In genomic region chr1:139328286-139328685, GRCm38 (mm10) we compare ENCODE assay signal across 21 mouse cellular contexts. TPM values are rescaled to one million over a fixed set of nuclear protein-coding genes. Genes with fewer than 3 reads are reported as not detected.
A peak's percentile ranks its signal among the peaks of the same experiment; 100 is the strongest.
DNase-seq lines count a peak whose midpoint lies in the region; ATAC-seq and TF ChIP-seq lines count a peak whose summit lies in the region.
"Had no signal": no experiment of that assay in that cellular context is flagged by ENCODE, and none has a peak within 500 bp of the region (broad histone marks: within the 10 kb centered on the region; RNA-seq: fewer than 3 reads in every experiment).

No protein-coding gene starts in this region.

- H3K27me3 ChIP-seq in heart, embryonic 14.5 days (ENCODE audit: control insufficient read depth, insufficient read depth, low read length): no peaks in the 10 kb centered on the region
- H3K27me3 ChIP-seq in heart, embryonic 12.5 days (replicated peaks): no peaks in the 10 kb centered on the region
- no peaks in the 10 kb centered on the region for H3K27me3 ChIP-seq in myocyte (ENCODE audit: control insufficient read depth, insufficient read depth, insufficient read length)
- no peaks in the 10 kb centered on the region for H3K27me3 ChIP-seq in midbrain, postnatal 0 days (ENCODE audit: insufficient read depth, low read length)
- H3K27me3 ChIP-seq: embryonic facial prominence, embryonic 12.5 days; forebrain, embryonic 15.5 days had no signal

- H3K79me2 ChIP-seq in myocyte (ENCODE audit: control insufficient read depth, insufficient read depth): no peaks in the 10 kb centered on the region

- peak overlapping the region; percentile 33 to 68; a peak in 3 of 4 replicates for H3K27ac ChIP-seq in heart, embryonic 14.5 days (replicated peaks in 1 of 2; ENCODE audit: control insufficient read depth in 1 of 2, insufficient read depth in 1 of 2, low read depth in 2 of 2, low read length in 2 of 2)
- no peak overlapping the region for H3K27ac ChIP-seq in heart, embryonic 12.5 days (ENCODE audit: poor library complexity, severe bottlenecking)
- H3K27ac ChIP-seq in midbrain, postnatal 0 days (ENCODE audit: low read depth, low read length): no peak overlapping the region
- H3K27ac ChIP-seq: embryonic facial prominence, embryonic 12.5 days; forebrain, embryonic 15.5 days; hindbrain, embryonic 10.5 days; hindbrain, embryonic 14.5 days had no signal

- no peaks in the 10 kb centered on the region for H3K36me3 ChIP-seq in heart, embryonic 14.5 days (ENCODE audit: control insufficient read depth, insufficient read depth, low read length)
- H3K36me3 ChIP-seq in heart, embryonic 12.5 days: no peaks in the 10 kb centered on the region
- H3K36me3 ChIP-seq in myocyte (ENCODE audit: control insufficient read depth, insufficient read depth): no peaks in the 10 kb centered on the region
- H3K36me3 ChIP-seq in midbrain, postnatal 0 days (ENCODE audit: insufficient read depth, low read length): no peaks in the 10 kb centered on the region
- H3K36me3 ChIP-seq: embryonic facial prominence, embryonic 12.5 days; forebrain, embryonic 15.5 days; hindbrain, embryonic 10.5 days had no signal

- TF ChIP-seq CTCF in midbrain, postnatal 0 days (IDR thresholded peaks at IDR 0.05): no peak

- no peak for ATAC-seq in heart, embryonic 14.5 days (ENCODE audit: insufficient number of reproducible peaks, insufficient read depth, low FRiP score, low read depth)
- no peak for ATAC-seq in heart, embryonic 12.5 days (ENCODE audit: insufficient number of reproducible peaks, low FRiP score)
- no peak for ATAC-seq in midbrain, postnatal 0 days (ENCODE audit: low FRiP score)
- ATAC-seq: forebrain, embryonic 15.5 days; intestine, embryonic 16.5 days had no signal

- H3K4me2 ChIP-seq in heart, embryonic 14.5 days (ENCODE audit: low read length): peak overlapping the region; percentile 7; the same call in 1 of the 2 replicates
- no peak overlapping the region for H3K4me2 ChIP-seq in heart, embryonic 12.5 days
- peak overlapping the region; percentile 27 for H3K4me2 ChIP-seq in myocyte (ENCODE audit: low read depth)
- no peak overlapping the region for H3K4me2 ChIP-seq in midbrain, postnatal 0 days (ENCODE audit: low read depth, low read length, poor library complexity, severe bottlenecking)
- H3K4me2 ChIP-seq: embryonic facial prominence, embryonic 12.5 days; forebrain, embryonic 15.5 days; heart, embryonic 11.5 days; hindbrain, embryonic 14.5 days had no signal

- no peak overlapping the region for H3ac ChIP-seq in myocyte (ENCODE audit: control insufficient read depth, insufficient read length)

- DNase-seq in layer of hippocampus, adult 11-12 months (ENCODE audit: low spot score): peak; percentile 28
- DNase-seq in layer of hippocampus, postnatal 25 days (ENCODE audit: extremely low spot score in 1 of 2, low spot score in 1 of 2): no peak
- DNase-seq in layer of hippocampus, adult 8-10 months (ENCODE audit: low spot score in 2 of 2): peak; percentile 20 to 51
- no peak for DNase-seq in midbrain, postnatal 0 days (ENCODE audit: low spot score)
- DNase-seq in cerebellum, postnatal 10 days: no peak
- DNase-seq: adrenal gland, adult 2 months; adrenal gland, postnatal 25 days; cerebellum, adult 2 months; cerebellum, postnatal 14 days; gastrocnemius, postnatal 25 days had no signal

- H3K9me3 ChIP-seq in heart, embryonic 14.5 days (ENCODE audit: control insufficient read depth, low read length): no peaks in the 10 kb centered on the region
- H3K9me3 ChIP-seq in heart, embryonic 12.5 days (replicated peaks): no peaks in the 10 kb centered on the region
- H3K9me3 ChIP-seq in midbrain, postnatal 0 days (ENCODE audit: low read length): no peaks in the 10 kb centered on the region
- H3K9me3 ChIP-seq: embryonic facial prominence, embryonic 12.5 days; forebrain, embryonic 15.5 days; hindbrain, embryonic 10.5 days had no signal

- 72% methylated on average over 5 of the region's 5 CpGs for WGBS in heart, embryonic 14.5 days
- 76% methylated on average over 5 of the region's 5 CpGs for WGBS in heart, embryonic 12.5 days
- WGBS in midbrain, postnatal 0 days: 89% methylated on average over 5 of the region's 5 CpGs

- H3K4me1 ChIP-seq in heart, embryonic 14.5 days (ENCODE audit: control insufficient read depth in 2 of 2, insufficient read depth in 2 of 2, low read length in 2 of 2): peaks cover 5 to 9% of the 10 kb centered on the region in 2 experiments
- H3K4me1 ChIP-seq in heart, embryonic 12.5 days (replicated peaks): no peaks in the 10 kb centered on the region
- H3K4me1 ChIP-seq in midbrain, postnatal 0 days (ENCODE audit: insufficient read depth, low read length): no peaks in the 10 kb centered on the region
- H3K4me1 ChIP-seq: embryonic facial prominence, embryonic 12.5 days; forebrain, embryonic 15.5 days; hindbrain, embryonic 10.5 days had no signal

- no peak overlapping the region for H3K9ac ChIP-seq in heart, embryonic 14.5 days (ENCODE audit: low read length)
- H3K9ac ChIP-seq in heart, embryonic 12.5 days: no peak overlapping the region
- no peak overlapping the region for H3K9ac ChIP-seq in midbrain, postnatal 0 days (replicated peaks; ENCODE audit: low read length, poor library complexity, severe bottlenecking)
- H3K9ac ChIP-seq: embryonic facial prominence, embryonic 12.5 days; forebrain, embryonic 15.5 days; hindbrain, embryonic 14.5 days had no signal

- no peak overlapping the region for H3K4me3 ChIP-seq in heart, embryonic 14.5 days (ENCODE audit: control insufficient read depth in 1 of 2, insufficient read depth in 1 of 2, low read depth in 1 of 2, low read length in 2 of 2)
- no peak overlapping the region for H3K4me3 ChIP-seq in heart, embryonic 12.5 days
- no peak overlapping the region for H3K4me3 ChIP-seq in myocyte
- H3K4me3 ChIP-seq in midbrain, postnatal 0 days (ENCODE audit: low read depth, low read length): no peak overlapping the region
- H3K4me3 ChIP-seq: embryonic facial prominence, embryonic 12.5 days; forebrain, embryonic 15.5 days; hindbrain, embryonic 10.5 days had no signal

- no peak for TF ChIP-seq POLR2A in myocyte (IDR thresholded peaks at IDR 0.05; ENCODE audit: insufficient read length, low read depth)

TF ChIP-seq in myocyte, 11 proteins besides CTCF, POLR2A, EP300 and RAD21:
- TF ChIP-seq SRF (IDR thresholded peaks at IDR 0.05; ENCODE audit: control insufficient read depth, insufficient read length, low read depth) (no peak), USF1 (IDR thresholded peaks at IDR 0.05; ENCODE audit: low read depth) (no peak), MYOD1 (IDR thresholded peaks at IDR 0.05; ENCODE audit: control insufficient read depth in 1 of 3, insufficient read length in 2 of 3, low read depth in 2 of 3) (no peak), CEBPB (IDR thresholded peaks at IDR 0.05; ENCODE audit: insufficient read depth, poor library complexity, severe bottlenecking) (no peak), TCF3 (IDR thresholded peaks at IDR 0.05; ENCODE audit: insufficient read length, low read depth) (no peak), MYOG (IDR thresholded peaks at IDR 0.05; ENCODE audit: control insufficient read depth in 1 of 3, insufficient read depth in 1 of 3, insufficient read length in 2 of 3, low read depth in 2 of 3) (no peak), E2F4 (IDR thresholded peaks at IDR 0.05; ENCODE audit: insufficient read depth) (no peak), POLR2AphosphoS2 (IDR thresholded peaks at IDR 0.05; ENCODE audit: insufficient read length, low read depth) (no peak), MAX (IDR thresholded peaks at IDR 0.05; ENCODE audit: low read depth) (no peak), TCF12 (IDR thresholded peaks at IDR 0.05; ENCODE audit: insufficient read depth, poor library complexity, severe bottlenecking) (no peak), REST (IDR thresholded peaks at IDR 0.05; ENCODE audit: insufficient read depth, insufficient read length) (no peak)

RNA-seq across cellular contexts. Expression of gene Crb1, which starts 48.6 kb away (rescaled TPM):
- 0.18 and 0.32 TPM in 2 replicates for polyA plus RNA-seq in heart, embryonic 14.5 days (2014; fragmentation: Nextera tagmentation; extraction: Ambion mirVana)
- 0.27 and 0.28 TPM in 2 replicates for polyA plus RNA-seq in heart, embryonic 12.5 days (2016; fragmentation: Nextera tagmentation; extraction: Ambion mirVana)
- under 1 TPM; 0.57 to 0.61 TPM for total RNA-seq in layer of hippocampus, postnatal 25 days (2021)
- total RNA-seq in layer of hippocampus, adult 8-10 months (2022): under 1 TPM; 0.52 to 0.73 (median 0.65) TPM
- 0.08 TPM for polyA plus RNA-seq in myocyte (2012; fragmentation: generic; extraction: Trizol)
- total RNA-seq in midbrain, postnatal 0 days (2014; rRNA removed): 3.0 and 7.9 TPM in 2 replicates
- 1.1 and 1.8 TPM in 2 replicates for polyA plus RNA-seq in midbrain, postnatal 0 days (2015; fragmentation: Nextera tagmentation; extraction: Ambion mirVana)
- total RNA-seq: adrenal gland, adult 2 months; adrenal gland, postnatal 25 days; common myeloid progenitor, adult 5-6 weeks; gastrocnemius, postnatal 25 days; granulocyte monocyte progenitor cell, adult 5-6 weeks had no signal
- polyA plus RNA-seq: adrenal gland, adult 2 months had no signal

Comparison
In these comparisons a context has a peak if more than half of its experiments do, and no peak if none do; other contexts are left out.
1. H3K27ac ChIP-seq: peak in heart, embryonic 14.5 days (2 of 2); none in heart, embryonic 12.5 days (single experiment) and midbrain, postnatal 0 days (single experiment).
2. H3K4me2 ChIP-seq: peak in heart, embryonic 14.5 days (single experiment) and myocyte (single experiment); none in heart, embryonic 12.5 days (single experiment) and midbrain, postnatal 0 days (single experiment).
3. DNase-seq: peak in layer of hippocampus, adult 11-12 months (single experiment) and layer of hippocampus, adult 8-10 months (2 of 2); none in layer of hippocampus, postnatal 25 days (0 of 2), midbrain, postnatal 0 days (single experiment) and cerebellum, postnatal 10 days (0 of 2).